Mouse (Mus musculus) MEL (cell line): ENCODE measurements around the gene Ccdc82. TPM values are rescaled to one million over a fixed set of nuclear protein-coding genes. Genes with fewer than 3 reads are reported as not detected.

Experiments used
- DNase-seq: peaks from one replicate; pipeline ENCODE4 v3.0.0; 2011; ENCODE audit warnings: low read depth, low spot score
- H3K27ac ChIP-seq: 2 replicates; pipeline ENCODE4 v1.5.1; 2012; ENCODE audit warnings: low read depth, mild to moderate bottlenecking, control low read depth, low read length, moderate library complexity; ENCODE audit not compliant: control insufficient read depth
- H3K27me3 ChIP-seq, 2 experiments: fragments of 150-350 bp in 1 of 2; sonication (generic) in 1 of 2; 2 replicates each; pipeline ENCODE4 v1.6.1; 2012; ENCODE audit warnings: low read length in 2 of 2, mild to moderate bottlenecking in 2 of 2, improper control_type of control experiment in 1 of 2, moderate library complexity in 1 of 2; ENCODE audit not compliant: insufficient read depth in 2 of 2, control insufficient read depth in 1 of 2
- H3K36me3 ChIP-seq, 2 experiments: 2 replicates each; pipeline ENCODE4 v1.6.1; 2012 to 2014; ENCODE audit warnings: low read length in 2 of 2, improper control_type of control experiment in 1 of 2, inconsistent platforms in 1 of 2, mild to moderate bottlenecking in 1 of 2; ENCODE audit not compliant: insufficient read depth in 2 of 2, control insufficient read depth in 1 of 2
- H3K4me1 ChIP-seq, 2 experiments: fragments of 150-350 bp in 1 of 2; sonication (generic) in 1 of 2; 2 replicates each; pipeline ENCODE4 v1.6.1; 2012; ENCODE audit warnings: low read length in 2 of 2, improper control_type of control experiment in 1 of 2, mild to moderate bottlenecking in 1 of 2; ENCODE audit not compliant: insufficient read depth in 2 of 2, control insufficient read depth in 1 of 2
- H3K4me3 ChIP-seq, 2 experiments: fragments of 150-350 bp in 1 of 2; sonication (generic) in 1 of 2; 2 replicates each; pipeline ENCODE4 v1.5.1; 2012; ENCODE audit warnings: low read depth in 2 of 2, low read length in 2 of 2, mild to moderate bottlenecking in 2 of 2, moderate library complexity in 2 of 2, control low read depth in 1 of 2, improper control_type of control experiment in 1 of 2; ENCODE audit not compliant: control insufficient read depth in 1 of 2, insufficient read depth in 1 of 2
- H3K79me2 ChIP-seq: 2 replicates; pipeline ENCODE4 v1.6.1; 2012; ENCODE audit warnings: mild to moderate bottlenecking, low read length, moderate library complexity; ENCODE audit not compliant: control insufficient read depth, poor library complexity, insufficient read depth
- H3K9ac ChIP-seq: 2 replicates; pipeline ENCODE4 v1.6.1; 2012; ENCODE audit warnings: low read depth, mild to moderate bottlenecking, control low read depth, low read length, moderate library complexity; ENCODE audit not compliant: control insufficient read depth, poor library complexity, severe bottlenecking
- H3K9me3 ChIP-seq: fragments of 150-350 bp; sonication (generic); replicated peaks from 2 replicates; pipeline ENCODE4 v1.6.1; 2012; ENCODE audit warnings: mild to moderate bottlenecking, low read length, improper control_type of control experiment, moderate library complexity; ENCODE audit not compliant: insufficient read depth
- BHLHE40 ChIP-seq: IDR thresholded peaks from 2 replicates; pipeline ENCODE4 v1.6.1; 2012; ENCODE audit warnings: low read depth, mild to moderate bottlenecking, inconsistent platforms, low read length, improper control_type of control experiment, borderline replicate concordance
- CHD1 ChIP-seq: IDR thresholded peaks from 2 replicates; pipeline ENCODE4 v1.6.1; 2012; ENCODE audit warnings: low read depth, mild to moderate bottlenecking, inconsistent platforms, low read length, improper control_type of control experiment
- CTCF ChIP-seq, 3 experiments: IDR thresholded peaks in 2 of 3; conservative IDR thresholded peaks in 1 of 3; 2 replicates each; pipeline ENCODE4 v1.5.1; 2011 to 2012; ENCODE audit warnings: low read length in 3 of 3, low read depth in 2 of 3, mild to moderate bottlenecking in 2 of 3, improper control_type of control experiment in 1 of 3, inconsistent platforms in 1 of 3, mixed read lengths in 1 of 3, moderate library complexity in 1 of 3; ENCODE audit not compliant: control insufficient read depth in 1 of 3, insufficient read depth in 1 of 3, poor library complexity in 1 of 3, severe bottlenecking in 1 of 3
- ETS1 ChIP-seq: IDR thresholded peaks from 2 replicates; pipeline ENCODE4 v1.6.1; 2012; ENCODE audit warnings: low read depth, mild to moderate bottlenecking, inconsistent platforms, low read length, improper control_type of control experiment, moderate library complexity
- HCFC1 ChIP-seq: IDR thresholded peaks from 2 replicates; pipeline ENCODE4 v1.6.1; 2012; ENCODE audit warnings: low read depth, mild to moderate bottlenecking, inconsistent platforms, low read length, improper control_type of control experiment, moderate library complexity
- KAT2A ChIP-seq: conservative IDR thresholded peaks from 2 replicates; pipeline ENCODE4 v1.6.1; 2012; ENCODE audit warnings: low read depth, low read length, improper control_type of control experiment, inconsistent platforms
- MAFK ChIP-seq: IDR thresholded peaks from 2 replicates; pipeline ENCODE4 v1.6.1; 2011; ENCODE audit warnings: low read depth, mild to moderate bottlenecking, low read length, improper control_type of control experiment, borderline replicate concordance
- MEF2A ChIP-seq: IDR thresholded peaks from 2 replicates; pipeline ENCODE4 v1.6.1; 2014; ENCODE audit warnings: low read depth, mild to moderate bottlenecking, inconsistent platforms, low read length, improper control_type of control experiment; ENCODE audit not compliant: poor library complexity, insufficient replicate concordance, severe bottlenecking; ENCODE audit errors: extremely low read depth
- MXI1 ChIP-seq: IDR thresholded peaks from 2 replicates; pipeline ENCODE4 v1.6.1; 2011; ENCODE audit warnings: mild to moderate bottlenecking, low read depth, low read length, improper control_type of control experiment
- MYB ChIP-seq: IDR thresholded peaks from 2 replicates; pipeline ENCODE4 v1.6.1; 2011; ENCODE audit warnings: mild to moderate bottlenecking, low read depth, low read length, improper control_type of control experiment
- MYC ChIP-seq: IDR thresholded peaks from 2 replicates; pipeline ENCODE4 v1.6.1; 2011; ENCODE audit warnings: low read depth, mild to moderate bottlenecking, low read length, improper control_type of control experiment, moderate library complexity
- NELFE ChIP-seq: IDR thresholded peaks from 2 replicates; pipeline ENCODE4 v1.6.1; 2011; ENCODE audit warnings: low read depth, low read length, improper control_type of control experiment
- NRF1 ChIP-seq: IDR thresholded peaks from 2 replicates; pipeline ENCODE4 v1.6.1; 2014; ENCODE audit warnings: low read depth, mild to moderate bottlenecking, inconsistent platforms, low read length, improper control_type of control experiment, moderate library complexity; ENCODE audit not compliant: poor library complexity, insufficient read depth, severe bottlenecking
- POLR2A ChIP-seq, 2 experiments: IDR thresholded peaks; 2 replicates each; pipeline ENCODE4 v1.6.1; 2011 to 2012; ENCODE audit warnings: low read length in 2 of 2, mild to moderate bottlenecking in 2 of 2, control low read depth in 1 of 2, improper control_type of control experiment in 1 of 2, low read depth in 1 of 2, moderate library complexity in 1 of 2; ENCODE audit not compliant: control insufficient read depth in 1 of 2, insufficient read depth in 1 of 2, poor library complexity in 1 of 2
- POLR2AphosphoS2 ChIP-seq: IDR thresholded peaks from 2 replicates; pipeline ENCODE4 v1.6.1; 2011; ENCODE audit warnings: low read length, improper control_type of control experiment
- POLR2AphosphoS5 ChIP-seq: IDR thresholded peaks from 2 replicates; pipeline ENCODE4 v1.6.1; 2012; ENCODE audit warnings: low read depth, borderline replicate concordance, mild to moderate bottlenecking, inconsistent platforms, low read length, moderate library complexity, mixed read lengths
- RCOR1 ChIP-seq: IDR thresholded peaks from 2 replicates; pipeline ENCODE4 v1.6.1; 2012; ENCODE audit warnings: low read depth, mild to moderate bottlenecking, inconsistent platforms, low read length, improper control_type of control experiment
- SIN3A ChIP-seq: IDR thresholded peaks from 2 replicates; pipeline ENCODE4 v1.6.1; 2012; ENCODE audit warnings: low read length, improper control_type of control experiment, inconsistent platforms
- SMC3 ChIP-seq: IDR thresholded peaks from 2 replicates; pipeline ENCODE4 v1.6.1; 2011; ENCODE audit warnings: low read depth, low read length, improper control_type of control experiment
- UBTF ChIP-seq: IDR thresholded peaks from 2 replicates; pipeline ENCODE4 v1.6.1; 2012; ENCODE audit warnings: low read depth, mild to moderate bottlenecking, inconsistent platforms, low read length, improper control_type of control experiment, moderate library complexity, borderline replicate concordance; ENCODE audit not compliant: insufficient read depth
- USF1 ChIP-seq: IDR thresholded peaks from 2 replicates; pipeline ENCODE4 v1.6.1; 2014; ENCODE audit warnings: low read depth, mild to moderate bottlenecking, inconsistent platforms, low read length, improper control_type of control experiment, moderate library complexity
- USF2 ChIP-seq, 2 experiments: IDR thresholded peaks; 2 replicates each; pipeline ENCODE4 v1.6.1; 2011 to 2012; ENCODE audit warnings: improper control_type of control experiment in 2 of 2, low read length in 2 of 2, borderline replicate concordance in 1 of 2, inconsistent platforms in 1 of 2, low read depth in 1 of 2, mild to moderate bottlenecking in 1 of 2; ENCODE audit not compliant: insufficient read depth in 1 of 2
- ZNF384 ChIP-seq: IDR thresholded peaks from 2 replicates; pipeline ENCODE4 v1.6.1; 2012; ENCODE audit warnings: low read depth, mild to moderate bottlenecking, inconsistent platforms, low read length, improper control_type of control experiment
- polyA plus RNA-seq, 2 experiments: library from polyadenylated mRNA; stranded (reverse) in 1 of 2; unstranded in 1 of 2; fragments of >175 nt in 1 of 2; fragments of >200 nt in 1 of 2; gene quantifications; 2 replicates each; pipeline versions ENCODE4 v1.2.1 to v1.2.4; 2012; ENCODE audit warnings: low replicate concordance in 2 of 2, low read depth in 1 of 2; ENCODE audit not compliant: insufficient read length in 2 of 2, insufficient read depth in 1 of 2, missing spikeins in 1 of 2
- total RNA-seq: library from RNA; depleted of rRNA; stranded (reverse); fragments of 300-350 nt; gene quantifications from 2 replicates; pipeline ENCODE4 v1.2.3, GENCODE M21; 2012

The Ccdc82 gene
- total and polyA plus RNA-seq, 3 experiments: 8.4 to 79.8 (median 15.0) TPM

GRCm38 (mm10) chr9:13200079-13200478 lies 46.7 kb upstream of the Ccdc82 start:
- no peak overlapping the region for H3K9ac ChIP-seq
- H3K36me3 ChIP-seq: no peaks in the 10 kb centered on the region
- no peaks in the 10 kb centered on the region for H3K79me2 ChIP-seq
- no peaks in the 10 kb centered on the region for H3K27me3 ChIP-seq
- no peak for TF ChIP-seq ETS1
- no peak for TF ChIP-seq UBTF
- TF ChIP-seq KAT2A: no peak
- TF ChIP-seq SMC3: no peak
- TF ChIP-seq MYC: no peak
- TF ChIP-seq USF1: no peak
- TF ChIP-seq BHLHE40: no peak
- TF ChIP-seq, all 39 proteins: peak for 0
- H3K4me1 ChIP-seq: peaks cover 2 to 5% of the 10 kb centered on the region in 2 experiments; a peak in 1 of 4 replicates
- no peak for DNase-seq
- no peak overlapping the region for H3K27ac ChIP-seq
- H3K9me3 ChIP-seq: no peaks in the 10 kb centered on the region
- H3K4me3 ChIP-seq: no peak overlapping the region

- H3K4me3 ChIP-seq: no peak overlapping the region
- H3K9me3 ChIP-seq: no peaks in the 10 kb centered on the region
- no peaks in the 10 kb centered on the region; a peak in 1 of 4 replicates for H3K27me3 ChIP-seq
- no peaks in the 10 kb centered on the region for H3K36me3 ChIP-seq
- TF ChIP-seq MYC (no peak), MYB (no peak), HCFC1 (no peak), MAFK (no peak), MXI1 (no peak), NRF1 (no peak), CHD1 (no peak), ZNF384 (no peak), POLR2AphosphoS5 (no peak), POLR2AphosphoS2 (no peak), MEF2A (no peak), NELFE (no peak), USF2 (IDR thresholded peaks at IDR 0.05; ENCODE audit: borderline replicate concordance in 1 of 2, insufficient read depth in 1 of 2, low read depth in 1 of 2, low read length in 2 of 2) (no peak), CTCF (IDR thresholded peaks at IDR 0.05 in 2 of 3, conservative IDR thresholded peaks at IDR 0.05 in 1 of 3; ENCODE audit: control insufficient read depth in 1 of 3, insufficient read depth in 1 of 3, low read depth in 2 of 3, low read length in 3 of 3, poor library complexity in 1 of 3, severe bottlenecking in 1 of 3) (no peak), SIN3A (no peak), RCOR1 (no peak), POLR2A (IDR thresholded peaks at IDR 0.05; ENCODE audit: control insufficient read depth in 1 of 2, insufficient read depth in 1 of 2, low read depth in 1 of 2, low read length in 2 of 2, poor library complexity in 1 of 2) (no peak)
- DNase-seq: no peak
- H3K27ac ChIP-seq: no peak overlapping the region
- no peak overlapping the region for H3K9ac ChIP-seq
- H3K79me2 ChIP-seq: no peaks in the 10 kb centered on the region
- H3K4me1 ChIP-seq: peaks cover 2 to 5% of the 10 kb centered on the region in 2 experiments; a peak in 1 of 4 replicates
Measured at GRCm38 (mm10) chr9:13203109-13203508, 43.6 kb upstream of the Ccdc82 start.
